Mouse (Mus musculus) neural tube, embryonic 13.5 days (tissue): ENCODE results near the gene Tcirg1. TPM values are rescaled to one million over a fixed set of nuclear protein-coding genes. Genes with fewer than 3 reads are reported as not detected.

Experiments
- ATAC-seq: fragments of 200-750 bp; cut with Nextera tagmentation; 2 replicates; pipeline ENCODE4 v1.8.0; 2017; ENCODE audit warnings: low read depth, mild to moderate bottlenecking, moderate TSS enrichment, moderate library complexity
- H3K27ac ChIP-seq: fragments of 300-500 bp; sonication (generic); replicated peaks from 2 replicates; pipeline ENCODE4 v1.5.1; 2015; ENCODE audit warnings: moderate library complexity, mild to moderate bottlenecking, inconsistent platforms
- H3K27me3 ChIP-seq: fragments of 300-500 bp; sonication (generic); 2 replicates; pipeline ENCODE4 v1.6.1; 2015; ENCODE audit warnings: mild to moderate bottlenecking, inconsistent platforms
- H3K36me3 ChIP-seq: fragments of 300-500 bp; sonication (generic); 2 replicates; pipeline ENCODE4 v1.6.1; 2015; ENCODE audit warnings: mild to moderate bottlenecking, inconsistent platforms
- H3K4me1 ChIP-seq: fragments of 300-500 bp; sonication (generic); replicated peaks from 2 replicates; pipeline ENCODE4 v1.6.1; 2015; ENCODE audit warnings: inconsistent platforms
- H3K4me2 ChIP-seq: fragments of 300-500 bp; sonication (generic); 2 replicates; pipeline ENCODE4 v1.6.1; 2015; ENCODE audit warnings: inconsistent platforms, mild to moderate bottlenecking, moderate library complexity
- H3K4me3 ChIP-seq: fragments of 300-500 bp; sonication (generic); 2 replicates; pipeline ENCODE4 v1.5.1; 2015; ENCODE audit warnings: mild to moderate bottlenecking, inconsistent platforms
- H3K9ac ChIP-seq: fragments of 300-500 bp; sonication (generic); 2 replicates; pipeline ENCODE4 v1.6.1; 2015; ENCODE audit warnings: moderate library complexity, mild to moderate bottlenecking, inconsistent platforms
- H3K9me3 ChIP-seq: fragments of 300-500 bp; sonication (generic); 2 replicates; pipeline ENCODE4 v1.6.1; 2016; ENCODE audit warnings: inconsistent platforms
- WGBS: fragments of 180-500 bp; shearing (Covaris S2); methylation state at CpG from one replicate; pipeline ENCODE4 v1.1.7; 2015; 5-methylcytosine and 5-hydroxymethylcytosine counted together
- polyA plus RNA-seq: library from polyadenylated mRNA; unstranded; fragments of >200 nt; fragmentation: Nextera tagmentation; extraction: Ambion mirVana; gene quantifications from 2 replicates; pipeline ENCODE4 v1.2.1, GENCODE M21; 2015

The Tcirg1 gene
- polyA plus RNA-seq, 1 experiment from 2014 or later = 18.4 TPM

GRCm38 (mm10) chr19:3924868-3925267 lies 17.9 kb upstream of the Tcirg1 start:
- no peaks in the 10 kb centered on the region for H3K9me3 ChIP-seq
- 91% methylated on average over 7 of the region's 7 CpGs for WGBS

GRCm38 (mm10) chr19:3924190-3924589 lies 17.3 kb upstream of the Tcirg1 start:
- 86% methylated on average over 8 of the region's 8 CpGs for WGBS
- Histone ChIP-seq H3K9me3 (no peaks in the 10 kb centered on the region), H3K27me3 (no peaks in the 10 kb centered on the region), H3K9ac (no peak overlapping the region), H3K4me2 (no peak overlapping the region), H3K36me3 (no peaks in the 10 kb centered on the region), H3K4me1 (peaks cover 6% of the 10 kb centered on the region), H3K27ac (0 out of 2 replicates have a peak overlapping the region, but pooled peaks have one; percentile 3), H3K4me3 (no peak overlapping the region)
- ATAC-seq = no peak

More at GRCm38 (mm10) chr19:3924868-3925267, 17.9 kb upstream of the Tcirg1 start:
- Histone ChIP-seq H3K4me3 (no peak overlapping the region), H3K27ac (no peak overlapping the region), H3K4me1 (peaks cover 13% of the 10 kb centered on the region), H3K36me3 (no peaks in the 10 kb centered on the region), H3K4me2 (no peak overlapping the region), H3K27me3 (no peaks in the 10 kb centered on the region), H3K9ac (no peak overlapping the region)
- ATAC-seq = no peak

DNA sequence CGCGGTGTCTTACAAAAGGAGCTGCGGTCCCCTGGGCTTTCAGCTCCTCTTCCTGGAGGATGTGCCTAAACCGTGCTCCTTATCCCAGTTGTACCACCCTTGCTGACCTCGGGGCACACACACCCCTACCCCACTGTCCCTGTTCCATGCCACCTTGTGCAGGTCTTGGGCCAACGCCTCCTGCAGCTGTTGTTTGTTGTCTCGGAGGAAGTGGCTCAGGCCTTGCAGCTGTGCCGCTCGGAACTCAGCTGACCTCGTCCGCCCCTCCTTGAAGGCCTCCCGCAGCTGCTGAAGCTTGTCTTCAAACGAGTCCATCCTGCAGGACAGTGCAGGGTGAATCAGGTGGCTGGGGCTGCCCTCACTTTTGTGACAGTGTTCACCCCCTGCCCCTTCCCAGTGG lies 16.7 kb upstream of the Tcirg1 start:
- H3K27ac ChIP-seq = no peak overlapping the region
- WGBS = 64% methylated on average over 13 of the region's 13 CpGs
- H3K9ac ChIP-seq = no peak overlapping the region
- H3K9me3 ChIP-seq = no peaks in the 10 kb centered on the region
- no peaks in the 10 kb centered on the region for H3K4me1 ChIP-seq
- H3K36me3 ChIP-seq = no peaks in the 10 kb centered on the region
- ATAC-seq = no peak
- H3K4me3 ChIP-seq = no peak overlapping the region
- no peaks in the 10 kb centered on the region for H3K27me3 ChIP-seq
- no peak overlapping the region for H3K4me2 ChIP-seq

GRCm38 (mm10) chr19:3922661-3923371 lies 15.9 kb upstream of the Tcirg1 start:
- ATAC-seq = no peak
- no peaks in the 10 kb centered on the region for H3K9me3 ChIP-seq
- H3K4me1 ChIP-seq = no peaks in the 10 kb centered on the region
- H3K27ac ChIP-seq = no peak overlapping the region
- H3K4me3 ChIP-seq = no peak overlapping the region
- H3K4me2 ChIP-seq = no peak overlapping the region
- H3K9ac ChIP-seq = no peak overlapping the region
- no peaks in the 10 kb centered on the region for H3K36me3 ChIP-seq
- no peaks in the 10 kb centered on the region for H3K27me3 ChIP-seq
- WGBS = 63% methylated on average over 10 of the region's 10 CpGs

DNA sequence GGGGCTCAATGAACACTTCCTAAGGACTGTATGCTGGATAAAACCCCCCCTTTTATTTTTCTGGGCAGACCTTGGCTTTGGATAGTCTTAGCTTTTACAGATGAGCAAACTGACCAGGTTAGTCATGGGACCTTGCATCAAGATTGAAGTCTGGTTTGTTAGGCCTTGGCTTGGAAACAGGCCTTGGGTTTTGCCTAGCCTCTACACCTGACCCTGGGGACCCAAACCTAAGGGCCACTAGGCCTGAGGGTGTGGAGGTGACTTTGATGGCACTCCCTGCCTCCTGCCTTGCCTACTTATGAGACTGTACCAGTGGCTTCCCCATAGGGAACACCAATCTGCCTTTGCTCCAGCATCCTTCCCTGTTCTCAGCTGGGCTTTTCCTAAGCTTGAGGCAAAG lies 13.0 kb upstream of the Tcirg1 start:
- Histone ChIP-seq H3K9ac (no peak overlapping the region), H3K27ac (no peak overlapping the region), H3K4me1 (no peaks in the 10 kb centered on the region), H3K27me3 (no peaks in the 10 kb centered on the region), H3K9me3 (no peaks in the 10 kb centered on the region), H3K4me2 (no peak overlapping the region), H3K4me3 (no peak overlapping the region), H3K36me3 (no peaks in the 10 kb centered on the region)
- ATAC-seq = no peak

GRCm38 (mm10) chr19:3916727-3917126 lies 9.8 kb upstream of the Tcirg1 start:
- H3K36me3 ChIP-seq = no peaks in the 10 kb centered on the region
- no peaks in the 10 kb centered on the region for H3K27me3 ChIP-seq
- no peak overlapping the region for H3K4me3 ChIP-seq
- no peaks in the 10 kb centered on the region for H3K9me3 ChIP-seq
- no peak overlapping the region for H3K27ac ChIP-seq
- 0 out of 2 replicates have a peak overlapping the region, but pooled peaks have one; percentile 8 for H3K9ac ChIP-seq
- peaks cover 15% of the 10 kb centered on the region for H3K4me1 ChIP-seq
- H3K4me2 ChIP-seq = no peak overlapping the region
- ATAC-seq = no peak
- WGBS = 81% methylated on average over 11 of the region's 11 CpGs

GRCm38 (mm10) chr19:3914535-3914934 lies 7.6 kb upstream of the Tcirg1 start:
- no peak for ATAC-seq
- no peak overlapping the region for H3K9ac ChIP-seq
- H3K4me1 ChIP-seq = peaks cover 24% of the 10 kb centered on the region
- no peaks in the 10 kb centered on the region for H3K27me3 ChIP-seq
- H3K4me3 ChIP-seq = no peak overlapping the region
- H3K36me3 ChIP-seq = peaks cover 18% of the 10 kb centered on the region
- no peaks in the 10 kb centered on the region for H3K9me3 ChIP-seq
- no peak overlapping the region for H3K4me2 ChIP-seq
- 88% methylated on average over 5 of the region's 5 CpGs for WGBS
- H3K27ac ChIP-seq = no peak overlapping the region

DNA sequence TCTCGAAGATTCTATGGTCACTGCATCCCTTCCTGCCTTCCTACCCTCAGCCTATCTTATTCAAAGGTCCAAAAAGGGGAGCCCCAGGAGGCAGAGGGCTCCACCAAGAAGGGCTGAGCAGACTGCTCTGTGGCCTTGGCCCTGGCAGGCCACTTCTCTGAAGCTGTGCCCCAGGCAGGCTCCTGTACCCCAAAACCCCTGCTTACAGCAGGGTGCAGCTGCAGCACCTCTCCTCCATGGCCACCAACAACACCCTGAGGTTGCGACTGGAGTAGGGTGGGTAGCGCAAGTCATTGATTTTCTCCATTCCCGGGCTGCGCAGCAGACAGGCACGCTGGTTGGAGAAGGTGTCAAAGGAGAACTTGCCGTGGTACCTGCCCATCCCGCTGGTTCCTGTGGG lies 6.8 kb upstream of the Tcirg1 start:
- H3K27me3 ChIP-seq = no peaks in the 10 kb centered on the region
- 87% methylated on average over 8 of the region's 8 CpGs for WGBS
- no peaks in the 10 kb centered on the region for H3K9me3 ChIP-seq
- peaks cover 24% of the 10 kb centered on the region for H3K4me1 ChIP-seq
- no peak overlapping the region for H3K27ac ChIP-seq
- H3K4me2 ChIP-seq = peak overlapping the region; percentile 79
- H3K36me3 ChIP-seq = peaks cover 26% of the 10 kb centered on the region
- H3K9ac ChIP-seq = peak overlapping the region; percentile 69
- ATAC-seq = no peak
- peak overlapping the region; percentile 58 for H3K4me3 ChIP-seq

- Histone ChIP-seq H3K36me3 (peaks cover 32% of the 10 kb centered on the region), H3K27ac (peak within 1 kb of the TSS; percentile 84)
- under 1% methylated on average over 43 of the region's 43 CpGs for WGBS
Measured at GRCm38 (mm10) chr19:3912337-3913204, 5.6 kb upstream of the Tcirg1 start, which contains the start of gene Ndufs8. TSS of gene Ndufs8 (minus strand) at chr19:3912774.

GRCm38 (mm10) chr19:3910206-3910605 lies 3.3 kb upstream of the Tcirg1 start:
- H3K4me3 ChIP-seq = no peak overlapping the region
- 89% methylated on average over 5 of the region's 5 CpGs for WGBS
- no peak for ATAC-seq
- no peaks in the 10 kb centered on the region for H3K9me3 ChIP-seq
- H3K36me3 ChIP-seq = peaks cover 32% of the 10 kb centered on the region
- H3K4me1 ChIP-seq = peaks cover 51% of the 10 kb centered on the region
- H3K9ac ChIP-seq = 0 out of 2 replicates have a peak overlapping the region, but pooled peaks have one; percentile 22
- no peak overlapping the region for H3K4me2 ChIP-seq
- H3K27me3 ChIP-seq = no peaks in the 10 kb centered on the region
- H3K27ac ChIP-seq = no peak overlapping the region

More at GRCm38 (mm10) chr19:3912337-3913204, 5.6 kb upstream of the Tcirg1 start, which contains the start of gene Ndufs8:
- H3K27me3 ChIP-seq = no peaks in the 10 kb centered on the region
- H3K4me3 ChIP-seq = peak within 1 kb of the TSS; percentile 58
- peak within 1 kb of the TSS; percentile 79 for H3K4me2 ChIP-seq
- H3K9ac ChIP-seq = peak within 1 kb of the TSS; percentile 75
- H3K9me3 ChIP-seq = no peaks in the 10 kb centered on the region
- peak; percentile 97 for ATAC-seq
- peaks cover 28% of the 10 kb centered on the region for H3K4me1 ChIP-seq

- Histone ChIP-seq H3K27ac (no peak overlapping the region), H3K9me3 (no peaks in the 10 kb centered on the region), H3K4me2 (peak overlapping the region; percentile 64), H3K36me3 (peaks cover 32% of the 10 kb centered on the region), H3K9ac (no peak overlapping the region), H3K27me3 (no peaks in the 10 kb centered on the region), H3K4me3 (0 out of 2 replicates have a peak overlapping the region, but pooled peaks have one; percentile 44), H3K4me1 (peaks cover 45% of the 10 kb centered on the region)
- 82% methylated on average over 8 of the region's 8 CpGs for WGBS
- no peak for ATAC-seq
Measured at GRCm38 (mm10) chr19:3907876-3908660, 1.1 kb upstream of the Tcirg1 start.
